32 mouse cellular contexts compared by ENCODE assay signal in the genomic region with DNA sequence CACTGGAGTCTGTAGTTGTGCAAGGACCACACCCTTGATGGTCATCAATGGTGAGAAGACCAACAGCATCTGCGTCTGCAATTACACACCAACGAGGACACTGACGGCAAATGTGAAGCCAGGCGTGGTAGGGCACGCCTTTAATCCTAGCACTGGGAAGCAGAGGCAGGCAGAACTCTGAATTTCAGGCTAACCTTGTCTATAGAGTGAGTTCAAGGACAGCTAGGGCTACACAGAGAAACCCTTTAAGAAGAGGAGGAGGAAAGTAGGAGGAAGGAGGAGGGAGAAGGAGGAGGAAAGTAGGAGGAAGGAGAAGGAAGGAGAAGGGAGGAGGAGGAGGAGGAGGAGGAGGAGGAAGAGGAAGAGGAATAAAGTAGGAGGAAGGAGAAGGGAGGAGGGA. TPM values are rescaled to one million over a fixed set of nuclear protein-coding genes. Genes with fewer than 3 reads are reported as not detected.
A peak's percentile ranks its signal among the peaks of the same experiment; 100 is the strongest.
DNase-seq lines count a peak whose midpoint lies in the region; ATAC-seq lines count a peak whose summit lies in the region.
"Had no signal": no experiment of that assay in that cellular context is flagged by ENCODE, and none has a peak within 500 bp of the region (broad histone marks: within the 10 kb centered on the region; RNA-seq: fewer than 3 reads in every experiment).

No protein-coding gene starts in this region.

- no peaks in the 10 kb centered on the region for H3K9me3 ChIP-seq in embryonic facial prominence, embryonic 10.5 days
- H3K9me3 ChIP-seq: embryonic facial prominence, embryonic 12.5 days; embryonic facial prominence, embryonic 15.5 days; forebrain, embryonic 13.5 days; G1E; hindbrain, embryonic 10.5 days; hindbrain, embryonic 13.5 days; intestine, embryonic 15.5 days had no signal

- no peak overlapping the region for H3K4me3 ChIP-seq in embryonic facial prominence, embryonic 10.5 days
- H3K4me3 ChIP-seq: embryonic facial prominence, embryonic 12.5 days; embryonic facial prominence, embryonic 15.5 days; forebrain, embryonic 13.5 days; hindbrain, embryonic 10.5 days; hindbrain, embryonic 13.5 days; intestine, embryonic 15.5 days had no signal

- H3K27me3 ChIP-seq in embryonic facial prominence, embryonic 10.5 days (replicated peaks; ENCODE audit: low read depth, poor library complexity, severe bottlenecking): no peaks in the 10 kb centered on the region
- H3K27me3 ChIP-seq: embryonic facial prominence, embryonic 12.5 days; embryonic facial prominence, embryonic 15.5 days; forebrain, embryonic 13.5 days; hindbrain, embryonic 13.5 days; intestine, embryonic 15.5 days; Patski had no signal

- intact Hi-C loops in heart, postnatal 36 days (cut with DNase I): no loop called here

- 0 out of 2 replicates have a peak, but pooled peaks have one; percentile 22 for ATAC-seq in granulocyte monocyte progenitor cell, adult 5-6 weeks (replicated peaks; ENCODE audit: poor library complexity, severe bottlenecking)
- ATAC-seq in monocyte, adult 5-6 weeks (replicated peaks; ENCODE audit: insufficient number of reproducible peaks, low FRiP score, low TSS enrichment, poor library complexity, severe bottlenecking): 0 out of 2 replicates have a peak, but pooled peaks have one; percentile 42
- ATAC-seq: activated CD4-positive, CD25-positive, alpha-beta regulatory T cell, adult 4 months; CD4-positive, CD25-positive, alpha-beta regulatory T cell, adult 4 months; forebrain, embryonic 13.5 days; forebrain, embryonic 16.5 days; hindbrain, embryonic 16.5 days; intestine, embryonic 15.5 days; Patski had no signal

- H3K27ac ChIP-seq in embryonic facial prominence, embryonic 10.5 days (replicated peaks): no peak overlapping the region
- H3K27ac ChIP-seq: embryonic facial prominence, embryonic 12.5 days; embryonic facial prominence, embryonic 15.5 days; forebrain, embryonic 13.5 days; hindbrain, embryonic 10.5 days; hindbrain, embryonic 13.5 days; intestine, embryonic 15.5 days had no signal

- WGBS in embryonic facial prominence, embryonic 10.5 days: 93% methylated on average over 5 of the region's 5 CpGs

- H3K36me3 ChIP-seq in embryonic facial prominence, embryonic 10.5 days (replicated peaks): peaks cover 87% of the 10 kb centered on the region
- H3K36me3 ChIP-seq: intestine, embryonic 15.5 days had no signal

- DNase-seq in R1 (ENCODE audit: low read depth, low spot score): peak; percentile 79
- DNase-seq in heart, postnatal 36 days: no peak
- DNase-seq in spleen, postnatal 4 days (ENCODE audit: low spot score in 2 of 2): no peak
- no peak for DNase-seq in embryonic facial prominence, embryonic 10.5 days (ENCODE audit: low spot score)
- DNase-seq: adrenal gland, adult 8-10 months; adrenal gland, postnatal 25 days; cerebellum, adult 18-20 months; cerebellum, adult 9-10 months; cerebellum, postnatal 14 days; gastrocnemius, postnatal 10 days; gastrocnemius, postnatal 36 days had no signal

- no peaks in the 10 kb centered on the region for H3K4me1 ChIP-seq in embryonic facial prominence, embryonic 10.5 days
- H3K4me1 ChIP-seq: embryonic facial prominence, embryonic 12.5 days; embryonic facial prominence, embryonic 15.5 days; forebrain, embryonic 13.5 days; hindbrain, embryonic 10.5 days; hindbrain, embryonic 13.5 days; intestine, embryonic 15.5 days had no signal

RNA-seq across cellular contexts. Expression of gene Thap8, which starts 14.4 kb away (rescaled TPM):
- not detected in 2 replicates for total RNA-seq in granulocyte monocyte progenitor cell, adult 5-6 weeks (2014; fragmentation: Nextera tagmentation)
- total RNA-seq in granulocyte monocyte progenitor cell, adult 5-6 weeks (2017): 0.57 TPM in 1 of 2 replicates, not detected in the other
- 1.0 to 3.2 TPM in 2 of 3 replicates, not detected in the other for total RNA-seq in monocyte, adult 5-6 weeks (2017)
- under 1 TPM; 0.22 to 0.35 TPM for total RNA-seq in heart, postnatal 36 days (2021)
- 0.45 and 0.90 TPM in 2 replicates for polyA plus RNA-seq in embryonic facial prominence, embryonic 10.5 days (2016; fragmentation: Nextera tagmentation; extraction: Ambion mirVana)
- total RNA-seq: gastrocnemius, adult 18-20 months; heart, postnatal 25 days had no signal

RNA-seq across cellular contexts. Expression of gene Wdr62, which starts 14.7 kb away (rescaled TPM):
- total RNA-seq in granulocyte monocyte progenitor cell, adult 5-6 weeks (2014; fragmentation: Nextera tagmentation): 21.6 and 29.4 TPM in 2 replicates
- total RNA-seq in granulocyte monocyte progenitor cell, adult 5-6 weeks (2017): 4.0 and 5.8 TPM in 2 replicates
- 1.3 to 4.7 TPM (median 3.0 TPM) in 3 replicates for total RNA-seq in monocyte, adult 5-6 weeks (2017)
- 1 to 10 TPM; 1.5 to 1.9 TPM for total RNA-seq in heart, postnatal 36 days (2021)
- 17.8 and 18.2 TPM in 2 replicates for polyA plus RNA-seq in embryonic facial prominence, embryonic 10.5 days (2016; fragmentation: Nextera tagmentation; extraction: Ambion mirVana)

RNA-seq across cellular contexts. Expression of gene Clip3, which starts 26.0 kb away (rescaled TPM):
- total RNA-seq in granulocyte monocyte progenitor cell, adult 5-6 weeks (2014; fragmentation: Nextera tagmentation): not detected in 2 replicates
- not detected in 2 replicates for total RNA-seq in granulocyte monocyte progenitor cell, adult 5-6 weeks (2017)
- 2.2 TPM in 1 of 3 replicates, not detected in the others for total RNA-seq in monocyte, adult 5-6 weeks (2017)
- 10 to 100 TPM in 1 of 2 experiments, 1 to 10 TPM in 1; 6.0 to 11.4 TPM for total RNA-seq in heart, postnatal 36 days (2021)
- 53.0 and 53.4 TPM in 2 replicates for polyA plus RNA-seq in embryonic facial prominence, embryonic 10.5 days (2016; fragmentation: Nextera tagmentation; extraction: Ambion mirVana)
- polyA plus RNA-seq: G1E had no signal

RNA-seq across cellular contexts. Expression of gene Ovol3, which starts 30.0 kb away (rescaled TPM):
- total RNA-seq in granulocyte monocyte progenitor cell, adult 5-6 weeks (2014; fragmentation: Nextera tagmentation): not detected in 2 replicates
- total RNA-seq in granulocyte monocyte progenitor cell, adult 5-6 weeks (2017): not detected in 2 replicates
- not detected in 3 replicates for total RNA-seq in monocyte, adult 5-6 weeks (2017)
- total RNA-seq in heart, postnatal 36 days (2021): not detected
- polyA plus RNA-seq in embryonic facial prominence, embryonic 10.5 days (2016; fragmentation: Nextera tagmentation; extraction: Ambion mirVana): not detected in 2 replicates
- total RNA-seq: adrenal gland, adult 8-10 months; adrenal gland, postnatal 25 days; G1E; gastrocnemius, adult 18-20 months; gastrocnemius, postnatal 36 days; heart, adult 8-10 months; heart, postnatal 25 days had no signal
- polyA plus RNA-seq: activated CD4-positive, CD25-positive, alpha-beta regulatory T cell, adult 4 months; C2C12; CD4-positive, CD25-positive, alpha-beta regulatory T cell, adult 4 months; forebrain, embryonic 13.5 days; forebrain, embryonic 16.5 days; G1E; heart, embryonic 11.5 days; heart, embryonic 14.5 days; heart, postnatal 0 days; hindbrain, embryonic 10.5 days; hindbrain, embryonic 13.5 days; hindbrain, embryonic 16.5 days; intestine, embryonic 15.5 days; Patski had no signal

RNA-seq across cellular contexts. Expression of gene Tbcb, which starts 33.5 kb away (rescaled TPM):
- 113 and 115 TPM in 2 replicates for total RNA-seq in granulocyte monocyte progenitor cell, adult 5-6 weeks (2014; fragmentation: Nextera tagmentation)
- total RNA-seq in granulocyte monocyte progenitor cell, adult 5-6 weeks (2017): 48.2 and 53.7 TPM in 2 replicates
- 32.7 to 60.7 TPM (median 37.0 TPM) in 3 replicates for total RNA-seq in monocyte, adult 5-6 weeks (2017)
- 10 to 100 TPM; 58.8 to 61.7 TPM for total RNA-seq in heart, postnatal 36 days (2021)
- polyA plus RNA-seq in embryonic facial prominence, embryonic 10.5 days (2016; fragmentation: Nextera tagmentation; extraction: Ambion mirVana): 270 and 275 TPM in 2 replicates
